Mouse (Mus musculus) 3134 (cell line): ENCODE data around the gene Snd1.

ENCODE experiments used
- DNase-seq: peaks from one replicate; pipeline ENCODE4 v3.0.0-alpha.2; 2011; ENCODE audit warnings: low spot score; ENCODE audit not compliant: insufficient read length; ENCODE audit errors: extremely low read depth

The Snd1 gene

DNA sequence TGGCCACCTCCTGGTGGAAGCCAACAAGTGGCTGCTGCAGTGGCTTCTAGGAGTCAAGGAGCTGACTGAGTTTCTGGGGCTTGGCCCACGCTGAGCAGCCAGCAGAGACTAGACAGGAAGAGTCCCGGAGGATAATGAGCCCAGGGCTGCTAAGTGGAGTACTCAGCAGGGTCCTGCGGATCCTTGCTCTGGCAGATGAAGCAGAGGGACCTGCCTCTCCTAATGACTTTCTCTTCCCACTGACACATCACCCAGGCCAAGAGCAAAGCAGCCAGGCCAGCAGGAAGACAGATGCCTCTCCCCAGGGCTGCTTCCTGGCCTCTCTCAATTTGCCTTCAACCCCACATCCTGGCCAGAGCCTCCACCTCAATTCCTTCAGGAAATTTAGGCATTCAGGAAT is 380.5 kb downstream of the Snd1 start:
- no peak for DNase-seq

DNA sequence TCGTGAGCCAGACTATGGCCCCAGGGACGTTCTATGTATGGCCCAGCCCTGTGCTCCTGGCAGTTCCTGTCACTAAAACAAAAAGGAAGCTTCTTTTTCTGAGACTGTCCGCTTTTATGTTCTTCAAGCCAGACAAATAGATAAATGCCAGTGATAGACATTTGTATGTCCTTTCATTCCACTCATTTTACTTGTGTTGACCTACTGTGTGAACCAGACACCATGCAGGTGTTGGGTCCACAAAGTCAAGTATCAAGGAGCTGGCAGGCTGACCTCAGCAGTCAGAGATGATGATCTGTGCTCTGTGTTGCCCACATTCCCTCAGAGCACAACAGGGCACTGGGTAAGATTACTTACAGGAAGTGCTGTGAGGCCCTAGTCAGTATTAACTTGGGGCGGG is 381.9 kb downstream of the Snd1 start:
- DNase-seq = no peak

- DNase-seq = no peak
Measured at GRCm38 (mm10) chr6:28857198-28858180, 382.6 kb downstream of the Snd1 start.

- DNase-seq = no peak
Measured at GRCm38 (mm10) chr6:28859094-28859493, 384.2 kb downstream of the Snd1 start.

DNA sequence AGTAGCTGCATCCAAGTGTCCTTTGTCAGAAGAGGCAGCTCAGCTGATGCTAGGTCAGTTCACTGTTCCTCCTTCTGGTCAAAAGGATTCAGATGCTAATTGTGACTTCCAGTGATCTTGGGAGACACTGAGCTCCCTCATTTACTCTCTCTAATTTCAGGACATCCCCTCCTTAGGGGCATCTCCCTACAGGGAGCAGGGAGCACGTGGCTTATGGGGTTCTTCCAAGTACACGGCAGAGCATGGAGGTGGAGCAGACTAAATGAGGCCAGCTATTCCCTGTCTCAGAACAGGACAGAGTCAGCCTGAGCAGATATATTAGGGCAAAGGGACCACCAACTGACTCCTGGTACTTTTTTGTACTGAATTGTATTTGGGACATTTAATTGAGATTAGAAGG is 385.5 kb downstream of the Snd1 start:
- DNase-seq = no peak

DNA sequence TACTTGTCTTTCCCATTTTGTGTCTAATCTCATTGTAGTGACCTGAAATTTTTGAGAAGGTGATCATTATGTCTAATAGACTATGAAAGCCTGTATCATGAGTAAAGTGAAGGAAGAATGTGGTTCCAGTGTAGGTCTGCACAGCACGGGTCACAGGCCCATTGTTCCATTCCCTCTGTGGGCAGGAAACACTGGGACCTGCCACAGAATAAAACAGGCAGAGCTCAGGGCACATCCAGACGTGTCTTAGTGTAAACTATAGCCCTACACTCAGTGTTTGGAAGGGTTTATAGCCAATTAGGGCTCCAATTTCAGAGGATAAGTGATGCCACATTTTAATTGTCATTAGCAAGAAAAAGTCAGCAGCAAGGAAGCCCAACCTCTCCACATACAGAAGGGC is 386.0 kb downstream of the Snd1 start:
- DNase-seq = no peak

GRCm38 (mm10) chr6:28862304-28862703 is 387.4 kb downstream of the Snd1 start:
- no peak for DNase-seq

DNA sequence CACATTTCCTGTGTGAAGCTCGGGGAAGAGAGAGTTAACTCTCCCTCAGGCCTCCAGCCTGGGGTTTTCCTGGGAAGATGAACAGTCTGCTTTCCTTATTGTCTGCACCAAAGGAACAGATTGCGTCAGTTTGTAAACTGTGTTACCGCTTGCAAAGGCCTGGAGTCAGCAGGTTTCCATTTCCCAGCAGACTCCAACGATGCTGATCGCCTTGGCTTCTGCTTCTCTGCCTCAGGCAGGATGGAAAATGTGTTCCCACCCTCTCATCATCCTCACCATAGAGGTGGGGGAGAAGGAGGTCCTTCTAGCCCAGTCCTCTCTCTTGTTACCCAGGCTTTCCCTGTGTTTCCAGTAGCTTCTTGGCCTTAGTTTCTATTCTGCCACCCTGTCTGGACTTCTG is 389.7 kb downstream of the Snd1 start:
- DNase-seq = no peak

GRCm38 (mm10) chr6:28865112-28865511 is 390.2 kb downstream of the Snd1 start:
- no peak for DNase-seq

DNA sequence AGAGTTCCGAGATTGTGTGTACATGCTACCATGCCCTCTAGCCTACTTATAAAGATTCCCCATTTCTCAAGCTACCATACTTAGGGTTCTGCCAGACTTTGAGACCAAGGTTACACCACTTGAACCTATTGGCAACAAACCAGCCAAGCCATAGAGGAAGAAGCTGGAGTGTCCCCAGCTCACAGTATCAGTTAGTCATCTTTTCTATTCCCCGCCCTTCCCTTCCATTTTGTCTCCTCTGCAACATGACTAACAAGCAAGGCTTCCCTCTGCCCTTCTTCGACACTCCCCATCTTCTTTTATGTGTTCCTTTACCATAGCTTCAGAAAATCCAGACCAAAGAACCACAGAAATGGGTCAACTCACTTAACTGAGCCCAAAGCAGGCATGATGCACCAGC is 391.3 kb downstream of the Snd1 start:
- DNase-seq = no peak

DNA sequence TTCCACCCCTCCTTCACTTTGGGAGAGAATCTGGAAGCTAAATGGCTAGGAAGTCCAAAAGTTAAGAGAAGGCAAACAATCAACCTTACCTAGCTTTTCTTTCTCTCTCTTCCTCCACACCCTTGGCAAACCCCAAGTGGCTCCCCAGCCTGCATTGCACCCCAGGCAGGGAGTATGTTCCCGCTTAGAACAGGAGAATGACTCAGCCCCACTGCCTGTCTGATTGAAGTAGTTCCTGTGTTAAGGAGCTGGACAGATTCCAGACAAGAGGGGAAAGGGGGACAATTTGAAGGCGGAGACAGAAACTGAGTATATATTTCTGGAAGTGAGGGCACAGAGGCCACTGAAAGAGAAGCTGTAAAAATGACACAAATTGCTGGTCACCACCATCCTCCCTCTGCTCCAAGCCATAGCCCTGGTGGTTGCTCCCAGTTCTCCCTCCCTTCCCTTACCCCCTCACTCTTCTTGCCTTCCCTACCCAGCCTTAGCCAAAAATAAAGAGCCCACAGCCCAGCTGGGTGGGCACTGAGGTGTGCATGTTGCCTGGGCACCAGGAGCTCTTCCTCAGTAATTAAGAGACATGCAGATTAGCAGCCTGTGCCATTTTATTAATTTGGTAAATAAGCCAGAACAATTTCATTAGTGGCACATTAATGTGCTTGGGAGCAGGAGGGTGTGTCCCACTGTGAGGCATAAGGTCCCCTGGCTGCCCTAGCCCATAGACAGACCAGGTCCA is 392.7 kb downstream of the Snd1 start:
- no peak for DNase-seq

- DNase-seq = no peak
Measured at GRCm38 (mm10) chr6:28871725-28872420, 396.9 kb downstream of the Snd1 start.

- DNase-seq = no peak
Measured at GRCm38 (mm10) chr6:28872421-28872795, 397.5 kb downstream of the Snd1 start.

- no peak for DNase-seq
Measured at GRCm38 (mm10) chr6:28874053-28874452, 399.1 kb downstream of the Snd1 start.

DNA sequence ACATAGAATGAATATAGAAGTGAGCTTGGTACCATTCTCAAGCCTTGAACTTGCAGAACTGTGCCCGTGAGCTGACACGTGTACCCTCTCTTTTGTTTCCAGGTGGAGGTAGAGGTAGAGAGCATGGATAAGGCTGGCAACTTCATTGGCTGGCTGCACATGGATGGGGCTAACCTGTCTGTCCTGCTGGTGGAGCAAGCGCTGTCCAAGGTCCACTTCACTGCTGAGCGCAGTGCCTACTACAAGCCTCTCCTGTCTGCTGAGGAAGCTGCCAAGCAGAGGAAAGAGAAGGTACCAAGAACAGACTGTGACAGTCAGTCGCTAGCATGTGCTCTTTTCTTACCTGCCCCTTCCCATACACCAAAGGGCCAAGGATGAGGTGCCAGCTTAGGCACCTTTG is 399.8 kb downstream of the Snd1 start:
- no peak for DNase-seq

DNA sequence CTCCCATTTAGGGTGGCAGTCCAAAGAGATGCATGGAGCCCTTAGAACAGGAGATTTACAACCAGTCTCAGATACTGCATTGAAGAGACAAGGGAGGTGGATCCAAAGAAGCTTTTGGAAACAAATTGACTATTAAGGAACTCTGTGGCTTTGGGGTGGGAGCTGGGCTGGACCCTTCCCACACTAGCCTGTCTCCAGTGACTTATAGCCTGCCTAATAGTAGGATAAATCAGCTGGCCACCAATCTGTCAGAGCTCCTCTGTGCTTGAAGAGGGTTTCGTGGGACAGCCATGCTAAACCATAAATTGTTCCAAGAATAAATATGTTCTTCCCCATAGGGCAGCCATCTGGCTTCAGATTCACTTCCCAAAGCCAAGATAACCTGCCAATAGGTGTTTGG is 400.4 kb downstream of the Snd1 start:
- no peak for DNase-seq

GRCm38 (mm10) chr6:28876492-28876891 is 401.6 kb downstream of the Snd1 start:
- no peak for DNase-seq

DNA sequence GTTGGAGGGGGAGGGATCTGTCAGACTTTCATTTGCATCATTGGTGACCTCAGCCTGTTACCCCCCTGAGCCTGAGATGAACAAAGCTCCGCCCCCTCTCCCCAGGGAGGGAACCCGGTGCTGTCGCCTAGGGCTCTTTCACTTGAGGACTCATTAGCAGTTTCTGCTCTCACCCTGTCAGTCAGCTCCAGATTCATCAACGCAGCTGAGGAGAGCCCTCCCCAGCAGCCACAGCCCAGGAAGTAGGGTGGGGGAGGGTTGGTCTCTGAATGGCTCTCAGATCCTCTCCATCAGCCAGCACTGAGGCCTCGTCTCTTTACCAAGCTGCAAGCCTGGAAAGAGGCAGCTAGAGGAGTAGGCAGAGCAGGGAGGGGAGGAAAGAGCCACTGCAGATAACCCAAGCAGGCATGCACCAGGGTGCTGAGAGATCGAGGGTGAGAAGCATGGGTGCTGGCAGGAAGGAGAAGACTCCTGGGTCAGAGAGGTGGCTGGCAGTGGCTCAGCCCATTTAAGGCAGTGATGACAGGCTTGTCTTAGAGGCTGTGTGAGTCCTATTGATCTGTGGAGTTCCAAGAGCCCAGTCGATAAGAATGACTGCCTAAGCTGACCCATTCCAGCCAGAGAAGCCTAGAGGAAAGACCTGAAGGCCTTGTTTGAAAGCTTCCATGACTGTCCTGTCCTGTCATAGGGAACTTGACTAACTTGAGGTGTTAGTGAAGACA is 403.2 kb downstream of the Snd1 start:
- DNase-seq = no peak

- DNase-seq = no peak
Measured at GRCm38 (mm10) chr6:28879315-28879714, 404.4 kb downstream of the Snd1 start.

GRCm38 (mm10) chr6:28880909-28881308 is 406.0 kb downstream of the Snd1 start:
- DNase-seq = no peak

- no peak for DNase-seq
Measured at GRCm38 (mm10) chr6:28883518-28883917, 408.6 kb downstream of the Snd1 start.
